Comparison of ENCODE assay signal across 25 mouse cellular contexts in genomic region chr19:42817761-42818160, GRCm38 (mm10).
"Had no signal": no experiment of that assay in that cellular context is flagged by ENCODE, and none has a peak within 500 bp of the region (broad histone marks: within the 10 kb centered on the region; RNA-seq: fewer than 3 reads in every experiment).

No protein-coding gene starts in this region.

- ATAC-seq: hindbrain, embryonic 16.5 days; intestine, embryonic 16.5 days; liver, embryonic 12.5 days had no signal

- H3K27me3 ChIP-seq: heart, embryonic 13.5 days; heart, embryonic 15.5 days; hindbrain, embryonic 12.5 days; kidney, embryonic 15.5 days; limb, embryonic 13.5 days; limb, embryonic 15.5 days; liver, embryonic 12.5 days had no signal

- H3K9ac ChIP-seq: heart, embryonic 13.5 days; heart, embryonic 15.5 days; hindbrain, embryonic 12.5 days; hindbrain, embryonic 14.5 days; kidney, embryonic 15.5 days; limb, embryonic 13.5 days; limb, embryonic 15.5 days; liver, embryonic 12.5 days had no signal

- DNase-seq: gastrocnemius, postnatal 14 days; gastrocnemius, postnatal 36 days; heart, adult 2 months; heart, postnatal 14 days; heart, postnatal 36 days; kidney, adult 11 months; kidney, adult 2 months; kidney, adult 9 months; kidney, postnatal 14 days; kidney, postnatal 36 days; layer of hippocampus, adult 9-11 months; layer of hippocampus, postnatal 36 days; left cerebral cortex, postnatal 4 days had no signal

- H3K27ac ChIP-seq: heart, adult 2 months; heart, embryonic 13.5 days; heart, embryonic 15.5 days; hindbrain, embryonic 12.5 days; hindbrain, embryonic 14.5 days; kidney, embryonic 15.5 days; kidney, postnatal 0 days; limb, embryonic 13.5 days; limb, embryonic 15.5 days; liver, embryonic 12.5 days had no signal

- H3K4me2 ChIP-seq: heart, embryonic 11.5 days; heart, embryonic 13.5 days; heart, embryonic 15.5 days; hindbrain, embryonic 12.5 days; hindbrain, embryonic 14.5 days; kidney, embryonic 15.5 days; limb, embryonic 13.5 days; limb, embryonic 15.5 days; liver, embryonic 12.5 days had no signal

- H3K36me3 ChIP-seq: heart, embryonic 13.5 days; heart, embryonic 15.5 days; hindbrain, embryonic 12.5 days; kidney, embryonic 15.5 days; limb, embryonic 13.5 days; limb, embryonic 15.5 days; liver, embryonic 12.5 days had no signal

- H3K4me1 ChIP-seq: heart, embryonic 13.5 days; heart, embryonic 15.5 days; hindbrain, embryonic 12.5 days; limb, embryonic 13.5 days; limb, embryonic 15.5 days; liver, embryonic 12.5 days had no signal

- H3K4me3 ChIP-seq: heart, adult 2 months; heart, embryonic 13.5 days; heart, embryonic 15.5 days; hindbrain, embryonic 12.5 days; kidney, embryonic 15.5 days; limb, embryonic 13.5 days; limb, embryonic 15.5 days; liver, embryonic 12.5 days had no signal

- H3K9me3 ChIP-seq: heart, embryonic 13.5 days; heart, embryonic 15.5 days; hindbrain, embryonic 12.5 days; kidney, embryonic 15.5 days; limb, embryonic 13.5 days; limb, embryonic 15.5 days; liver, embryonic 12.5 days had no signal
